Mouse (Mus musculus) midbrain, embryonic 14.5 days (tissue): ENCODE data around the gene Cyp2j6. TPM values are rescaled to one million over a fixed set of nuclear protein-coding genes. Genes with fewer than 3 reads are reported as not detected.

Source experiments
- polyA plus RNA-seq: library from polyadenylated mRNA; unstranded; fragments of >200 nt; fragmentation: Nextera tagmentation; extraction: Ambion mirVana; gene quantifications from 2 replicates; pipeline ENCODE4 v1.2.1, GENCODE M21; 2014

Cyp2j6 gene
- polyA plus RNA-seq, 1 experiment from 2014 or later = 4.7 TPM

Other genes with a start within 250 kb of the Cyp2j6 start
- gene Cyp2j11, start 205.0 kb downstream of the Cyp2j6 start, polyA plus RNA-seq = not detected in 2 replicates
- not detected in 2 replicates for gene Cyp2j8, start 46.3 kb downstream of the Cyp2j6 start, polyA plus RNA-seq
- gene Cyp2j9, start 37.9 kb upstream of the Cyp2j6 start, polyA plus RNA-seq = 3.9 and 4.9 TPM in 2 replicates
- not detected in 2 replicates for gene Cyp2j5, start 110.5 kb upstream of the Cyp2j6 start, polyA plus RNA-seq
- not detected in 2 replicates for gene Gm12695, start 231.5 kb upstream of the Cyp2j6 start, polyA plus RNA-seq